Mouse (Mus musculus): ENCODE results near the gene Olfr513.

Olfr513 gene

GRCm38 (mm10) chr7:108750673-108751072 lies at the start of gene Olfr513:
TSS of gene Olfr513 (plus strand) at chr7:108750973.
- DNase-seq, result no peak

DNA sequence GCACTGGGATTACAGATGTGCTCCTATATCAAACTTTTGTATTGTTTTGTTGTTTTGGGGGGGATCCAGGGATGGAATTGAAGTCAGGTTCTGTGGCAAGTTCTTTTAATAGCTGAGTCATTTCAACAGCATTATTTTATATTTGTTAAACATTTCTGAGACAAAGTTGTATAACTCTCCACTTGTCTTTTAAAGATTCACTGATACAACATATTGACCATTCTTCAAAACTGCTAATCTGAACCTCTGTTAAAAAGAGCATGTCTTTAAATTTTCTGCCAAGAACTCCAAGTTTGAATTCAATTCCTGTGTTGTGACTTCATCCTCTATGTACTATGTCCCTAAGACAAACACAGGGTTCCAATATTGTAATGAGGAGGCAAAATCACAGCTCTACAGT lies 37.8 kb upstream of the Olfr513 start, which contains the start of gene Olfr512:
Gene Olfr512 (plus strand): TSS at position 301 of the 400 bp plus-strand sequence.
- DNase-seq, result no peak

DNA sequence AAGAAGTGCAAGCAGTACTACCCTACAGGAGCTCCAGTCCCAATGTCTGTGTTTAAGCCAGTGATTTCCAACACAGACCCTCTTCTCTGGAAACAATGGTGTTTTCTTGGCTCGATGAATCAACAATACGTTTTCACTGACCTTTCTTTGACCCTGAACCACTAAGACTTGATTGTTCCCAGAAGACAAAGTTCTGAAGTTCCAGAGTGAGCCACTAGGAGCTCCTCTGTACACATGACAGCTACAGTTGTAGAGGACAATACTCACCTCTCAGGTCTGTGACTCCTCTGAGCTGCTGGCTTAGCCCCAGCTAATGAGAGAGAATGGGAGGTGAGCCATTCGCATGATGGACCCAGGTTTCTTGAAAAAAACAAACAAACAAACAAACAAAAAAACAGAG lies 9.6 kb downstream of the Olfr513 start:
- DNase-seq, result no peak

- no peak for DNase-seq
Observed at GRCm38 (mm10) chr7:108797205-108797933, 46.6 kb downstream of the Olfr513 start.
